8 mouse cellular contexts compared by ENCODE assay signal in genomic region chr5:67530957-67531356, GRCm38 (mm10).
A peak's percentile ranks its signal among the peaks of the same experiment; 100 is the strongest.
DNase-seq lines count a peak whose midpoint lies in the region; ATAC-seq and TF ChIP-seq lines count a peak whose summit lies in the region.

No protein-coding gene starts in this region.

- peak; percentile 37; the same call in 1 of the 2 replicates for ATAC-seq in megakaryocyte, adult 5-6 weeks (ENCODE audit: poor library complexity, severe bottlenecking)

- no peaks in the 10 kb centered on the region for H3K36me3 ChIP-seq in heart, adult 2 months (ENCODE audit: control insufficient read depth, insufficient read depth, low read length)
- no peaks in the 10 kb centered on the region for H3K36me3 ChIP-seq in heart, embryonic 10.5 days
- no peaks in the 10 kb centered on the region for H3K36me3 ChIP-seq in thymus, adult 2 months (ENCODE audit: control insufficient read depth, insufficient read depth, low read length)

- no peaks in the 10 kb centered on the region for H3K4me1 ChIP-seq in heart, adult 2 months (ENCODE audit: control insufficient read depth, insufficient read depth, low read length)
- H3K4me1 ChIP-seq in heart, embryonic 10.5 days: peaks cover 6% of the 10 kb centered on the region; the same call in 1 of the 2 replicates
- H3K4me1 ChIP-seq in thymus, adult 2 months (replicated peaks; ENCODE audit: control insufficient read depth, insufficient read depth, low read length): no peaks in the 10 kb centered on the region

- H3K79me2 ChIP-seq in heart, adult 2 months (replicated peaks; ENCODE audit: control insufficient read depth, insufficient read depth, low read length): no peaks in the 10 kb centered on the region

- intact Hi-C loops in heart, adult 2 months (cut with DNase I): loop anchor here (5.0 kb wide), 1 partner anchor 76 kb away; the partner anchor contains the start of gene Shisa3

- H3K9ac ChIP-seq in heart, adult 2 months (ENCODE audit: low read depth, low read length): no peak overlapping the region

- no peaks in the 10 kb centered on the region for H3K27me3 ChIP-seq in heart, adult 2 months (ENCODE audit: control insufficient read depth, insufficient read depth, low read length)
- H3K27me3 ChIP-seq in heart, embryonic 10.5 days (ENCODE audit: insufficient read depth, poor library complexity, severe bottlenecking): no peaks in the 10 kb centered on the region
- no peaks in the 10 kb centered on the region for H3K27me3 ChIP-seq in thymus, adult 2 months (ENCODE audit: control insufficient read depth, insufficient read depth, low read length)

- no peak for TF ChIP-seq POLR2A in heart, adult 2 months (IDR thresholded peaks at IDR 0.05; ENCODE audit: insufficient read depth, low read depth, low read length)
- TF ChIP-seq POLR2A in thymus, adult 2 months (IDR thresholded peaks at IDR 0.05; ENCODE audit: control insufficient read depth, extremely low read depth, insufficient read depth, low read length, poor library complexity): no peak

- no peak overlapping the region for H3K27ac ChIP-seq in heart, adult 2 months
- no peak overlapping the region for H3K27ac ChIP-seq in heart, embryonic 10.5 days
- H3K27ac ChIP-seq in thymus, adult 2 months (ENCODE audit: control insufficient read depth, insufficient read depth, low read length): no peak overlapping the region

- H3K9me3 ChIP-seq in heart, embryonic 10.5 days: no peaks in the 10 kb centered on the region

- TF ChIP-seq EP300 in heart, adult 2 months (IDR thresholded peaks at IDR 0.05; ENCODE audit: insufficient read depth, low read depth, low read length): no peak

- no peak overlapping the region for H3K4me3 ChIP-seq in heart, adult 2 months
- H3K4me3 ChIP-seq in heart, embryonic 10.5 days: no peak overlapping the region
- no peak overlapping the region for H3K4me3 ChIP-seq in thymus, adult 2 months (ENCODE audit: control insufficient read depth, insufficient read depth, low read length)

- 19% methylated on average over 8 of the region's 8 CpGs for WGBS in heart, adult 2 months
- 23% methylated on average over 8 of the region's 8 CpGs for whole genome bisulfite sequencing in heart, embryonic 10.5 days
- 59% methylated on average over 8 of the region's 8 CpGs for WGBS in thymus, adult 2 months

- no peak for DNase-seq in heart, adult 2 months
- DNase-seq in heart, embryonic 10.5 days (ENCODE audit: low spot score): no peak
- peak; percentile 23 for DNase-seq in thymus, adult 2 months
- no peak for DNase-seq in thymus, adult 18-20 months
- peak; percentile 50 for DNase-seq in forelimb bud, embryonic 11.5 days (ENCODE audit: low read depth, low spot score)
- no peak for DNase-seq in adipocyte (ENCODE audit: low spot score)
- DNase-seq in gastrocnemius, postnatal 4 days (ENCODE audit: low spot score in 2 of 2): no peak

- TF ChIP-seq CTCF in heart, adult 2 months (IDR thresholded peaks at IDR 0.05): peak; percentile 68
- TF ChIP-seq CTCF in thymus, adult 2 months (IDR thresholded peaks at IDR 0.05; ENCODE audit: borderline replicate concordance, control insufficient read depth, extremely low read depth, insufficient read depth, low read length, poor library complexity): peak; percentile 53; the same call in 1 of the 2 replicates

Comparison
In these comparisons a context has a peak if more than half of its experiments do, and no peak if none do; other contexts are left out.
1. DNase-seq: peak in thymus, adult 2 months (single experiment) and forelimb bud, embryonic 11.5 days (single experiment); none in heart, adult 2 months (0 of 2), heart, embryonic 10.5 days (single experiment), thymus, adult 18-20 months (0 of 2), adipocyte (single experiment) and gastrocnemius, postnatal 4 days (0 of 2).